Mouse (Mus musculus): ENCODE results near the gene Irf2bpl. TPM values are rescaled to one million over a fixed set of nuclear protein-coding genes. Genes with fewer than 3 reads are reported as not detected.

The Irf2bpl gene
- polyA plus RNA-seq, 1 experiment from 2014 or later = 57.9 TPM

DNA sequence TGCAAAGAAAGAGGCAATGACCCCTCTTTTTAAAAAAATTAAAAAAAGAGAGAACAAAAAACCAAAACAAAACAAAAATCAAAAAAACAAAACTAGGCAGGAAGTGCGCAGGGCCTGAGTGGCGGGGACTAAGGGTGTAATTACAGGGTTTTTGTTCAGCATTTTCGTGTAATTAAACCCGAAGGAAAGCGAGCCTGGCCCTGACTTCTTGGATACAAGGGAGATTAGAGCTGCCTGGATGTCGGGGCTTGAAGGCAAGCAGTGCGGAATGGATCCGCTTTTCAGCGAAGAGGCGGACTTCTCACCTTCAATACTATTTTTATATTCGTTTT lies 6.8 kb upstream of the Irf2bpl start:
- DNase-seq (ENCODE audit: low spot score) = peak; percentile 68

DNA sequence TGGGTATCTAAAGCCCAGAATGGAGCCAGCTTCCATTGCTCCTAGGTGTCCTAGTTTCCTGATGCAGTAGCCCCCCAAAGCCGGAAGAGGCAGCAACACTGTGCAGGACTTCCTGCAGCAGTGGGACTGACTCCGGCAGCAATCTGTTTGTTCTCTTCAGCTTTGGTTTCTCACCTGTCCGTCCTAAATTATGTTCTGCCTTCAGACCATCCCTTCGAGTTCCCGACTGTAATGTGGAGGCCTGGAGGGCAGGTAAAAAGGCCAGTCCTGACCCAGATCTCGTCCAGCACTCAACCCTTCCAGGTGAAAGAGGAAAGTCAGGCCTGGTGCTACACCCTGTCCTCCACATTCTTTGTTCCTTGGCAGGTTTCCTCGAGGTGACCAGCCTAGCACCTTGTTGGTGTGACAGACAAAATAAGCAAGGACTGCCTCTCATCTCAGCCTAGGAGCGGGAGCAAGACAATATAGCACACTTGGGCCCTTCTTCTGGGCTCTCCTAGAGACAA lies 6.3 kb upstream of the Irf2bpl start:
- 15% methylated on average over 8 of the region's 8 CpGs for WGBS
- DNase-seq (ENCODE audit: low spot score) = peak; percentile 71
- Histone ChIP-seq H3K4me2 (ENCODE audit: low read length) (peak overlapping the region; percentile 80; the same call in 1 of the 2 replicates), H3K27me3 (ENCODE audit: insufficient read depth, low read length) (no peaks in the 10 kb centered on the region), H3K27ac (peak overlapping the region; percentile 99), H3K4me1 (replicated peaks; ENCODE audit: insufficient read depth, low read length) (peaks cover 70% of the 10 kb centered on the region), H3K9ac (ENCODE audit: low read depth, low read length) (peak overlapping the region; percentile 19; the same call in 1 of the 2 replicates), H3K36me3 (ENCODE audit: insufficient read depth, low read length) (no peaks in the 10 kb centered on the region), H3K9me3 (replicated peaks; ENCODE audit: low read length) (no peaks in the 10 kb centered on the region), H3K4me3 (replicated peaks; ENCODE audit: low read depth, low read length) (no peak overlapping the region)
- TF ChIP-seq CTCF (IDR thresholded peaks at IDR 0.05; ENCODE audit: low read depth) = no peak
- ATAC-seq (replicated peaks; ENCODE audit: low FRiP score, low read depth) = no peak

More for the DNA sequence above, 6.8 kb upstream of the Irf2bpl start:
- H3K4me2 ChIP-seq (ENCODE audit: low read length) = peak overlapping the region; percentile 80
- 3% methylated on average over 11 of the region's 11 CpGs for WGBS
- no peak for ATAC-seq (replicated peaks; ENCODE audit: low FRiP score, low read depth)
- no peaks in the 10 kb centered on the region for H3K27me3 ChIP-seq (ENCODE audit: insufficient read depth, low read length)
- TF ChIP-seq CTCF (IDR thresholded peaks at IDR 0.05; ENCODE audit: low read depth) = no peak
- H3K9ac ChIP-seq (ENCODE audit: low read depth, low read length) = peak overlapping the region; percentile 73
- peak overlapping the region; percentile 99 for H3K27ac ChIP-seq
- no peaks in the 10 kb centered on the region for H3K36me3 ChIP-seq (ENCODE audit: insufficient read depth, low read length)
- peak overlapping the region; percentile 36 for H3K4me3 ChIP-seq (replicated peaks; ENCODE audit: low read depth, low read length)
- H3K4me1 ChIP-seq (replicated peaks; ENCODE audit: insufficient read depth, low read length) = peaks cover 72% of the 10 kb centered on the region
- no peaks in the 10 kb centered on the region for H3K9me3 ChIP-seq (replicated peaks; ENCODE audit: low read length)

DNA sequence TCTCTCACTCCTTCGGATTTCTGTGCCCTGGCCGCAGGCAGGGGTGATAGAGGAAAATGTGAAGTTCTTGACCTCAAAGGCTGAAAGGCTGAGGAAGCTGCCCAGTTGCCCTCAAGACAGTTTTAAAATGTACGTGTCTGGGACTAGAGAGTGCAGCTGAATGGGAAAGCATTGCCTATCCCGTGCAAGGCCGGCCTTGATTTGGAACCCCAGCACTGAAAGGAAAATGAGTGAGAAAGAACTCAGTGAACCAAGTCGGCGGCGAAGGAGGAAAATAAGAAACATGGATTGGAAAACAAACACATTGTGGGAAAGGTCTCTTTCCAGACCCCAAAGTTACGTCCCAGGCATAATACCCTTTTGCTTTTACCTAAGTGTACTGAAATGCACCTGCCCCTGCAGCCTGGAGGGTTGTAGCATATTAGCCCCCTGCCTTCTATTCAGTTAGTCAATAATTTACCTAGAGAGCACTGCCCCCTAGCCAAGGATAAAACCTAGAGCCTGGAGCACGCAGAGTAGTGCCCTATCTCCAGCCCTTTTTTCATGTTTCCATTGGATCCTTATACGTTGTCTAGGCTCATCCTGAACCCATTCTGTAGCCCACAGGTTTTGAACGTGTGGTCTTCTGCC lies 5.6 kb upstream of the Irf2bpl start:
- 47% methylated on average over 12 of the region's 12 CpGs for WGBS
- Histone ChIP-seq H3K4me2 (ENCODE audit: low read length) (peak overlapping the region; percentile 80; the same call in 1 of the 2 replicates), H3K27me3 (ENCODE audit: insufficient read depth, low read length) (no peaks in the 10 kb centered on the region), H3K27ac (peak overlapping the region; percentile 99), H3K9me3 (replicated peaks; ENCODE audit: low read length) (no peaks in the 10 kb centered on the region), H3K4me1 (replicated peaks; ENCODE audit: insufficient read depth, low read length) (peaks cover 70% of the 10 kb centered on the region), H3K36me3 (ENCODE audit: insufficient read depth, low read length) (no peaks in the 10 kb centered on the region), H3K4me3 (replicated peaks; ENCODE audit: low read depth, low read length) (no peak overlapping the region), H3K9ac (ENCODE audit: low read depth, low read length) (0 out of 2 replicates have a peak overlapping the region, but pooled peaks have one; percentile 24)
- peak; percentile 18; the same call in 1 of the 2 replicates for TF ChIP-seq CTCF (IDR thresholded peaks at IDR 0.05; ENCODE audit: low read depth)
- ATAC-seq (replicated peaks; ENCODE audit: low FRiP score, low read depth) (no peak), DNase-seq (ENCODE audit: low spot score) (no peak)

DNA sequence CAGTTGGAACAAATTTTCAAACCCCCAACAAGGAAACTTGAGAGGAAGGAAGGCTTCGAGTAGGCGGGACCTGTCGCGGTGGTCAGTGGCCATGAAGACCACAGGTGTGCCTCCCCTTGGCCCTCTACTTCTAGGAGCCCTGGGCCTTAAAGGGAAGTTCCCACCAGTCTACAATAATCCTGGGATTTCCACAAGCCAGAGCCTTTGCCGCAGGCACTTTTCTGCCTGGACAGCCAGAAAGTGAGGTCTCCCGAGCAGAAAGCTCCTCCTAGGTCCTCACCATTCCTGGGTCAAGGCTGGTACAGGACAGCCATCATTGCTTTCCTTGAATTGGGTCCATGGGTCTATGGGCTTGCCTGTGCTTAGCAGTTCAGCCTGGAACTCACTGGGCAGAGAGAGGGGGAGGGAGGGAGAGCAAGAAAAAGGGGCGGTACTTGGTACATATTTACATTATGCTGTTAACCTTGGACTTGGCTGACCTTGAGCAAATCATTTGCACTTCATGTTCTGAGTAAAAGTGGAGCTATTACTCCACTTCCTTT lies 4.6 kb upstream of the Irf2bpl start:
- DNase-seq (ENCODE audit: low spot score) = peak; percentile 67
- peak overlapping the region; percentile 99 for H3K27ac ChIP-seq
- WGBS = 4% methylated on average over 7 of the region's 7 CpGs
- H3K4me3 ChIP-seq (replicated peaks; ENCODE audit: low read depth, low read length) = peak overlapping the region; percentile 20; the same call in 1 of the 2 replicates
- H3K4me2 ChIP-seq (ENCODE audit: low read length) = peak overlapping the region; percentile 52
- no peaks in the 10 kb centered on the region for H3K27me3 ChIP-seq (ENCODE audit: insufficient read depth, low read length)
- no peak for TF ChIP-seq CTCF (IDR thresholded peaks at IDR 0.05; ENCODE audit: low read depth)
- no peak for ATAC-seq (replicated peaks; ENCODE audit: low FRiP score, low read depth)
- H3K9ac ChIP-seq (ENCODE audit: low read depth, low read length) = peak overlapping the region; percentile 50; the same call in 1 of the 2 replicates
- H3K4me1 ChIP-seq (replicated peaks; ENCODE audit: insufficient read depth, low read length) = peaks cover 66% of the 10 kb centered on the region
- no peaks in the 10 kb centered on the region for H3K9me3 ChIP-seq (replicated peaks; ENCODE audit: low read length)
- no peaks in the 10 kb centered on the region for H3K36me3 ChIP-seq (ENCODE audit: insufficient read depth, low read length)

DNA sequence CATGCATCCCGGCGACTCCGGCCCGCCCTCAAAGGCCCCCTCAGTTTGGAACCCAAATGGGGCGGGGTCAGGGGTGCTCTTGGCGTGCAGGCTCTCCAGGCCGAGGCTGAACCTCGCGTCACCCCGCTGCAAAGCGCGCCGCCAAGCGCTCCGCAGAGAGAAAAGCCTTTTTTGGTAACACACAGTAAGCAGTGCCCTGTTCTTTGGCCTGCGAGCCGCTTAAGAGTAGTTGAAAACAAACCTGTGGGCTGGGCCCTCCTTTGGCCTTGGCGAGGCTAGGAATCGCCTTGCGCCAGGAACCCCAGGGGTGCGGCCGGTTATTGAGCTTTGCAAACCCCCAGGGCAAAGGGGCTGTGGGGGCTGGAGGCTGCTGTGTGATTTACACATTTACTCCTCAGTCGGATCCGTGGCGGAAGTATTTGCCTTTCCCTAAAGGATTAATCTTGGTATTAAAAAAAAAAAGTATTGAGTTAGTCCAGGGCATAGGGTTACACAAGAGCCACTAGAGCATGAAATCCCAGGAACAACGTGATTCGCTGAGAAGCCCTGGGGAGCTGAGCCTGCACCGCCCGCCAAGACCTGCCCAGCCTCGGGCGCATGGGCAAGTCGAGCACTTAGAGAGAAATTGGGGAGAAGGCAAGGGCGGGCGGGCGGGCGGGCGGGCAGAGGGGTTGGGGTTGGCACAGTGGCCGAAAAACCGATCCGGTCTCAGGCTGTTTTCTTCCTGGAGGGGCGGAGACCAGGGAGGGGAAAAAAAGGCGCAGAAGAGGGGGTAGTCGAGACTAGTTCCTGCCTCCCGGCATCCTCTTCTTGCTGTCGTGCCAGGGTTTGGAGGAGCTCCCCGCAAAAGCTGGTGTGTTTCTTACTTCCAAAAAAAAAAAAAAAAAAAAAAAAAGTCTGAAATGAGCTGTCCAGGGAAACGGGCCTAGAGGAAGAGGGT lies 3.8 kb upstream of the Irf2bpl start:
- ATAC-seq (replicated peaks; ENCODE audit: low FRiP score, low read depth) (peak; percentile 79), DNase-seq (ENCODE audit: low spot score) (peak; percentile 96)
- Histone ChIP-seq H3K9ac (ENCODE audit: low read depth, low read length) (peak overlapping the region; percentile 50), H3K4me1 (replicated peaks; ENCODE audit: insufficient read depth, low read length) (peaks cover 60% of the 10 kb centered on the region), H3K36me3 (ENCODE audit: insufficient read depth, low read length) (no peaks in the 10 kb centered on the region), H3K27ac (peak overlapping the region; percentile 99), H3K9me3 (replicated peaks; ENCODE audit: low read length) (no peaks in the 10 kb centered on the region), H3K27me3 (ENCODE audit: insufficient read depth, low read length) (no peaks in the 10 kb centered on the region), H3K4me3 (replicated peaks; ENCODE audit: low read depth, low read length) (peak overlapping the region; percentile 20; the same call in 1 of the 2 replicates), H3K4me2 (ENCODE audit: low read length) (peak overlapping the region; percentile 52)
- under 1% methylated on average over 46 of the region's 47 CpGs for WGBS
- peak; percentile 50 for TF ChIP-seq CTCF (IDR thresholded peaks at IDR 0.05; ENCODE audit: low read depth)

Data from kidney, postnatal 0 days (tissue).